Mouse (Mus musculus) liver, postnatal 0 days (tissue): ENCODE measurements around the gene Brpf1. TPM values are rescaled to one million over a fixed set of nuclear protein-coding genes. Genes with fewer than 3 reads are reported as not detected.

ENCODE experiments used
- ATAC-seq: fragments of 200-750 bp; cut with Nextera tagmentation; 2 replicates; pipeline ENCODE4 v1.8.0; 2017; ENCODE audit warnings: mild to moderate bottlenecking, moderate library complexity
- DNase-seq: peaks from one replicate; pipeline ENCODE4 v3.0.0-alpha.2; 2016
- H3K27ac ChIP-seq: fragments of 300-500 bp; sonication (generic); 2 replicates; pipeline ENCODE4 v1.5.1; 2014; ENCODE audit warnings: antibody characterized with exemption, moderate library complexity, mild to moderate bottlenecking, low read depth
- H3K27me3 ChIP-seq: fragments of 300-500 bp; sonication (generic); 2 replicates; pipeline ENCODE4 v1.6.1; 2014; ENCODE audit warnings: low read length, control low read depth, mixed read lengths; ENCODE audit not compliant: insufficient read depth
- H3K36me3 ChIP-seq: fragments of 300-500 bp; sonication (generic); replicated peaks from 2 replicates; pipeline ENCODE4 v1.6.1; 2014; ENCODE audit warnings: mild to moderate bottlenecking, control low read depth, low read length, moderate library complexity, mixed read lengths; ENCODE audit not compliant: insufficient read depth
- H3K4me1 ChIP-seq: fragments of 300-500 bp; sonication (generic); 2 replicates; pipeline ENCODE4 v1.6.1; 2014; ENCODE audit warnings: antibody characterized with exemption, mild to moderate bottlenecking, control low read depth; ENCODE audit not compliant: insufficient read depth
- H3K4me2 ChIP-seq: fragments of 300-500 bp; sonication (generic); 2 replicates; pipeline ENCODE4 v1.6.1; 2014; ENCODE audit warnings: low read depth, mild to moderate bottlenecking, low read length, moderate library complexity, mixed read lengths
- H3K4me3 ChIP-seq: fragments of 300-500 bp; sonication (generic); 2 replicates; pipeline ENCODE4 v1.5.1; 2014; ENCODE audit warnings: low read depth, low read length
- H3K9ac ChIP-seq: fragments of 300-500 bp; sonication (generic); replicated peaks from 2 replicates; pipeline ENCODE4 v1.6.1; 2014; ENCODE audit warnings: mild to moderate bottlenecking, moderate library complexity
- H3K9me3 ChIP-seq: fragments of 300-500 bp; sonication (generic); 2 replicates; pipeline ENCODE4 v1.6.1; 2016; ENCODE audit warnings: mild to moderate bottlenecking, control low read depth, low read length, mixed read lengths
- CTCF ChIP-seq: sonication (generic); IDR thresholded peaks from 2 replicates; pipeline ENCODE4 v1.5.1; 2016; ENCODE audit warnings: antibody characterized with exemption, low read depth
- EP300 ChIP-seq: IDR thresholded peaks from 2 replicates; pipeline ENCODE4 v1.6.1; 2016; ENCODE audit warnings: antibody characterized with exemption, low read depth, mild to moderate bottlenecking
- WGBS: fragments of 180-500 bp; shearing (Covaris S2); extraction: QIAGEN DNeasy Blood & Tissue Kit; methylation state at CpG from one replicate; pipeline ENCODE4 v1.1.7; 2014; ENCODE audit not compliant: insufficient replicate concordance; 5-methylcytosine and 5-hydroxymethylcytosine counted together
- polyA plus RNA-seq: library from polyadenylated mRNA; unstranded; fragments of >200 nt; fragmentation: Nextera tagmentation; extraction: Ambion mirVana; gene quantifications from 2 replicates; pipeline ENCODE4 v1.2.1, GENCODE M21; 2015

The Brpf1 gene
- polyA plus RNA-seq, 1 experiment from 2014 or later, result 4.8 TPM

GRCm38 (mm10) chr6:113284931-113285330, 22.0 kb upstream of the Brpf1 start:
- TF ChIP-seq CTCF (no peak), EP300 (no peak)
- no peaks in the 10 kb centered on the region for H3K36me3 ChIP-seq
- H3K4me1 ChIP-seq, result peaks cover 3% of the 10 kb centered on the region; the same call in 1 of the 2 replicates
- H3K4me2 ChIP-seq, result no peak overlapping the region
- H3K9ac ChIP-seq, result no peak overlapping the region
- H3K4me3 ChIP-seq, result no peak overlapping the region
- no peak overlapping the region for H3K27ac ChIP-seq
- no peaks in the 10 kb centered on the region for H3K9me3 ChIP-seq
- ATAC-seq (no peak), DNase-seq (no peak)
- peaks cover 28% of the 10 kb centered on the region for H3K27me3 ChIP-seq
- 53% methylated on average over 3 of the region's 3 CpGs for WGBS

- Histone ChIP-seq H3K27me3 (peaks cover 28% of the 10 kb centered on the region), H3K4me3 (no peak overlapping the region), H3K4me1 (peaks cover 3% of the 10 kb centered on the region; the same call in 1 of the 2 replicates), H3K9ac (no peak overlapping the region), H3K4me2 (no peak overlapping the region), H3K9me3 (no peaks in the 10 kb centered on the region), H3K36me3 (no peaks in the 10 kb centered on the region), H3K27ac (no peak overlapping the region)
- TF ChIP-seq EP300 (no peak), CTCF (no peak)
- DNase-seq (no peak), ATAC-seq (no peak)
- WGBS, result 46% methylated on average over 1 of the region's 1 CpGs
Measured at GRCm38 (mm10) chr6:113286316-113286715, 20.6 kb upstream of the Brpf1 start.

GRCm38 (mm10) chr6:113287236-113287635, 19.7 kb upstream of the Brpf1 start:
- no peak for DNase-seq
- H3K9me3 ChIP-seq, result no peaks in the 10 kb centered on the region
- peaks cover 21% of the 10 kb centered on the region for H3K27me3 ChIP-seq
- no peaks in the 10 kb centered on the region for H3K36me3 ChIP-seq
- TF ChIP-seq EP300, result no peak
- TF ChIP-seq CTCF, result no peak
- no peak overlapping the region for H3K4me2 ChIP-seq
- H3K27ac ChIP-seq, result no peak overlapping the region
- peaks cover 1% of the 10 kb centered on the region; the same call in 1 of the 2 replicates for H3K4me1 ChIP-seq
- no peak for ATAC-seq
- no peak overlapping the region for H3K4me3 ChIP-seq
- 59% methylated on average over 4 of the region's 4 CpGs for WGBS
- no peak overlapping the region for H3K9ac ChIP-seq

DNA sequence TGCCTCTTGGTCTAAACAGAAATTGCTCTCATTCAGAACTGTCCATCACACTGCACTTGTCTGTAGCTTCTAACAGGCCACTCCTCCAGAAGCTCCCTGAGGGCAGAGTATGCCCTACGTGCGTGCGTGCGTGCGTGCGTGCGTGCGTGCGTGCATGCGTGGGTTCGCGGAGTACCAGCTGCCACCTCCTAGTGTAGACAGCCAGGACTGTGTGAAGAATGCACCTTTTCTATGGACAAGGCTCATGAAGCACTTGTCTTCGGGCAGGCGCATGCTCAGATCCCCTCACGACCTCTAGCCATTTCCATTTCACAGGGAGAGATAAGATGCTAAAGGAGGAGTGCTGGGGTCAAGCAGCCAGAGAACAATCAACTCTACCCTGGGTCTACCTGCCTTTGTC, 17.6 kb upstream of the Brpf1 start:
- H3K4me1 ChIP-seq, result no peaks in the 10 kb centered on the region
- 83% methylated on average over 15 of the region's 15 CpGs for WGBS
- H3K9ac ChIP-seq, result no peak overlapping the region
- no peaks in the 10 kb centered on the region for H3K36me3 ChIP-seq
- H3K9me3 ChIP-seq, result no peaks in the 10 kb centered on the region
- TF ChIP-seq CTCF (no peak), EP300 (no peak)
- no peak overlapping the region for H3K4me3 ChIP-seq
- H3K27ac ChIP-seq, result no peak overlapping the region
- ATAC-seq, result no peak
- H3K27me3 ChIP-seq, result peaks cover under 1% of the 10 kb centered on the region; the same call in 1 of the 2 replicates
- no peak for DNase-seq
- H3K4me2 ChIP-seq, result no peak overlapping the region

DNA sequence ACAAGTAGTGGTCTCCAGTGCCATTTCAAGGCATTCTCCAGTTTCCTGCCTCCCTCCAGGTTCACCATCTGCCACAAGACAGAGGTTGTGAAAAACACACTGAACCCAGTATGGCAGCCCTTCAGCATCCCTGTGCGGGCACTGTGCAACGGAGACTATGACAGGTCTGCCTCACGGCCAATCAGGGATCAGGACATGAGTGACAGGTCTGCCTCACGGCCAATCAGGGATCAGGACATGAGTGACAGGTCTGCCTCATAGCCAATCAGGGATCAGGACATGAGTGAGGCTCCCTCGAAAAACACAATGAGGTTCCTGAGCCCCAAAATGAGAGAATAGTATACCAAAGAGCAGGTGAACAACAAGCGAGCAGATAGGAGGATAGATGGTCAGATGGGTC, 16.6 kb upstream of the Brpf1 start:
- Histone ChIP-seq H3K27me3 (no peaks in the 10 kb centered on the region), H3K36me3 (no peaks in the 10 kb centered on the region), H3K4me2 (no peak overlapping the region), H3K4me1 (no peaks in the 10 kb centered on the region), H3K27ac (no peak overlapping the region), H3K9me3 (no peaks in the 10 kb centered on the region), H3K4me3 (no peak overlapping the region), H3K9ac (no peak overlapping the region)
- DNase-seq (no peak), ATAC-seq (no peak)
- 57% methylated on average over 6 of the region's 6 CpGs for WGBS
- no peak for TF ChIP-seq EP300
- TF ChIP-seq CTCF, result no peak

GRCm38 (mm10) chr6:113292938-113293337, 14.0 kb upstream of the Brpf1 start:
- no peak overlapping the region for H3K9ac ChIP-seq
- no peak for ATAC-seq
- H3K27me3 ChIP-seq, result no peaks in the 10 kb centered on the region
- TF ChIP-seq EP300 (no peak), CTCF (no peak)
- no peak overlapping the region for H3K4me2 ChIP-seq
- H3K4me1 ChIP-seq, result no peaks in the 10 kb centered on the region
- no peak overlapping the region for H3K27ac ChIP-seq
- WGBS, result 55% methylated on average over 5 of the region's 5 CpGs
- no peaks in the 10 kb centered on the region for H3K9me3 ChIP-seq
- no peak for DNase-seq
- no peak overlapping the region for H3K4me3 ChIP-seq
- no peaks in the 10 kb centered on the region for H3K36me3 ChIP-seq

DNA sequence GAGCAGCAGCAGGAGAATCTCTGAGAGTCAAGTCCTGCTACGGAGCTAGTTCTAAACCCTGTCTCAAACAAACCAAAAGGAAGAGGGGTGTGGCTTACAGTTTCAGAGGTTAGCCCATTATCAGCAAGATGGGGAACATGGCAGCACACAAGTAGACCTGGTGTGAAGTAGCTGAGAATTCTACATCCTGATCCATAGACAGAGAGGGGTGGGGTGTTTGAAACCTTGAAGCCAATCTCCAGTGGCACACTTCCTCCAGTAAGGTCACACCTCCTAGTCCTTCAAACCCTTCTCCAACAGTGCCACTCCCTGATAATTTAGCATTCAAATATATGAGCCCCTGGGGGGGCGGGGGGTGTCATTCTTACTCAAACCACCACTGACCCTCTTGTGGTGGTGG, 10.9 kb upstream of the Brpf1 start:
- no peaks in the 10 kb centered on the region for H3K36me3 ChIP-seq
- H3K4me1 ChIP-seq, result no peaks in the 10 kb centered on the region
- no peak overlapping the region for H3K27ac ChIP-seq
- no peak overlapping the region for H3K4me2 ChIP-seq
- DNase-seq (no peak), ATAC-seq (no peak)
- no peak for TF ChIP-seq EP300
- TF ChIP-seq CTCF, result no peak
- H3K9me3 ChIP-seq, result no peaks in the 10 kb centered on the region
- no peak overlapping the region for H3K4me3 ChIP-seq
- no peaks in the 10 kb centered on the region for H3K27me3 ChIP-seq
- no peak overlapping the region for H3K9ac ChIP-seq
- 77% methylated on average over 2 of the region's 2 CpGs for WGBS
